Mouse (Mus musculus) kidney, adult 18-20 months (tissue): Measurements from ENCODE around the gene Cebpg.
A peak's percentile ranks its signal among the peaks of the same experiment; 100 is the strongest.

Experiments
- DNase-seq: peaks from one replicate; pipeline ENCODE4 v3.0.0; 2021

The Cebpg gene

DNA sequence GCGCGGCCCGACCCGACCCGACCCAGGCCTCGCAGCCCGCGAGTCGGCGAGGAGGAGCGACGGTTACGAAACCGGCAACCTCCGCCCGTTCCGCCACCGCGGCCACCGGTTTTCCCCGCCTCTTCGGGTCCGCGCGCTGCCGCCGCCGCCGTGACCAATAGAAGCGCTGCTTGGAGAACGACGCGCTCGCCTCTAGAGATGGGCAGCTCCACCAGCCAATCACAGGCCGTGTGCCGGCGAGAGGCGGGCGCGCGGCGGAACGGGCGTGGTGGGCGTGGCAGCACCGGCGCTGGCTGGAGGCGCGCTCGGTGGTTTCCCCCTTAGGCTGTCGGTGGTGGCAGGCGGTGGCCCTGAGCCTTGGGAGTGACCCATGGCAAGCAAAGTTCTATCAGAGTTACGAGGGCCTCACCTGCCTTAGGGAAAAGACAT is at the start of gene Cebpg:
TSS of gene Cebpg (minus strand) at position 138 of the 429 bp plus-strand sequence.
- DNase-seq = peak; percentile 99

DNA sequence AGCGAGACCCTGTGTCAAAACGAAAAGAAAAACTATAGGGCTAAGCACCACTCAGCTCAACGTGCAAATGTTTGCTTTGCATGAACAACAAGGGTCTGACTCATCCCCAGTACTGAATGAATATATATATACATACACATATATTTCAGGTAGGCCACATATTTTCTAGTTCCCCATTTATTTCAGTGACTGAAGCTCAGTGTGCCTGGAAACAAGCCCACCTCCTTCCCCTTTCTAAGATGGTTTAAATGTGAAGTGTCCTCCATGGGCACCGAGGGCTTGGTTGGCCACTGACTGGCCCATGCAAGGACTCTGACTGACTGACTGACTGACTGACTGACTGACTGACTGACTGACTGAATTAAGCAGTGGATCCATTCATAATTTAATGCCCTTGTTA is 43.2 kb upstream of the Cebpg start:
- no peak for DNase-seq

DNA sequence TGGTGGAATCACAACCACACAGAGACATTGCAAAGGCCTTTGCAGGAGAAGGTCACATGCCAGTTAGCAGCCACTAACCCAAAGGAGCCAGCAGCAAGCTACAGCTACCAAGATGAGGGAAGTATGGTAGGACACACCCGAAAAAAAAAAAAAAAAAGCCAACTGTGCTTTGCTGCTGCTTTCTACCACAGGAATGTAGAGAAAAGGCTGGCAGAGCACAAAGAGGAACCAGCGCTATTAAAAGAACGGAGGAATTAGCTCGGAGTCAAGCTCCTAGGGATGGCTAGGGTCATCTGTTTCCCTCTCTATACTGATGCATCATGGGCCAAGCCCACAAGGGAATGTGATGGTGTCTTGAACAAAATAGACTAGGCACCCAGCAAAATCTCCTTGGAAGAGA is 42.4 kb upstream of the Cebpg start:
- no peak for DNase-seq

DNA sequence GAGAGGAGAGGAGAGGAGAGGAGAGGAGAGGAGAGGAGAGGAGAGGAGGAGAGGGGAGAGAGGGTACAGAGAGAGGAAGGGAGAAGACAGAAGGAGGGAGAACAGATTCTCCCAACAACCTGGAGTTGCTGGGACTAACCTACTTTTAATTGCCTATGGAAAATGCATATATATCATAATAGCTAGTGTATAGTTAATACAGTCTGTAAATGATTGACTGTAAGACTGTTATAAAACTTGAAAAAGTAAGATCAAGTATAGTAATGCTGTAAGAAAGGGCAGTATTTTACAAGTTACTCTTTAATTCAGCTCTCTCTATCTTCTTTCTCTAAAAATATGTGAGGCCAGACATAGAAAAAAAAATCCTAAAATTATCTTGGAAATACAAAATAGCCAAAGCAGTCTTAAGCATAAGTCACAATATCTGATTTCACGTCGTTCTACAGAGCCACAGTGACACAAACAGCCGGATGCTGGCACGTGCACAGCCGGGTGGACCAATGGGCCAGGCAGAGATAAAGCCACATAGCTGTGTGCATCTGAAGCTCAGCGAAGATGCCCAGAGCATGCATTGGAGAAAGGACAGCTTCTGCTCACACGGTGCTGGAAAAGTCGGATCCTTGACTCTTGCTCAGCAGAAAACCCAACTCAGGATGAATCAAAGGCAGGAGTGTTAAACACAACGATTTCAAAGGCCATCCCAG is 38.8 kb upstream of the Cebpg start:
- DNase-seq = no peak

DNA sequence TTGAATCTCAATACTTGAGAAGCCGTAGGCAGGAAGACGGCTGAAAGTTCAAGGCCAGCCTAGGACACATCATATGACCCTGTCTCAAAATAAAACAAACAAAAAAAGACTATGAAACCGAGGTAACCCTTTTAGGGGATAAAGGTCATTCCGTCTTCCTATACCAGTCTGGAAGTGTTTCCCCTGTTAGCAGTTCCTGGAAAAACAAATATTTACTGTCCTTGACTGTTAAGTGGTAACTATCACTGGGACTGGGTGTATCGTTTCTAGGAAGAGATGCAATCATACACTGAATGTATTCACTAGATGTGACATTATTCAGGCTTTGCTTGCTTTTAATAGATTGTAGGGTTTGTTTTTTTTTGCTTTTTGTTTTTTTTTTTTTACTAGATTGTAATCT is 34.2 kb upstream of the Cebpg start:
- DNase-seq = no peak

DNA sequence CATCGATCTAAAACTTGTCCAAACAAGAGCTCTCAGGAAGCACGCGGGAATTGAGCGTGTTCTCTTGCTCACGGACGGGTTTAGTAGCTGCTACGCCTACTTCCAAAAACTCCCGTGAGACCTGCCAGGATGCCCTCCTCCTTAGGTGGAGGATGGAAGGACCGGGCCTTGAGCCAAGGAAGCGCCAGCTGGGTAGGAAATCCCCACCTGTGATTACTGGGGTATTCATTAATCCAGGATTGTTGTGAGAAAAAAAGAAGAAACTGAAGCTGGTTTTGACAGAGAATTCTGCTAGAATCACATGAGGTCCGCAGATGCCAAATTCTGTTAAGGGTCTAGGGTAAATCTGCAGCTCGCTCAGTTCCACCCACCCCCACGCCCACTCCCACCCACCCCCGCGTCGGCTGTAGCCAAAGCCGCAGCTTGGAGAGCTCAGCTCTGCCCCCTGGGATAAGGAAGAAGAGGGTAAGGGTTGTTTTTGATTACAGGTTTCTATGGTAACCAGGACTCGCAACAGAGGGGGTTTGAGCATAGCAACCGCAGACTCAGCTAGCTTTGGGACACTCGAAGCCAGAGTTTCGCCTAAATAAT is 30.0 kb upstream of the Cebpg start:
- peak; percentile 58 for DNase-seq

DNA sequence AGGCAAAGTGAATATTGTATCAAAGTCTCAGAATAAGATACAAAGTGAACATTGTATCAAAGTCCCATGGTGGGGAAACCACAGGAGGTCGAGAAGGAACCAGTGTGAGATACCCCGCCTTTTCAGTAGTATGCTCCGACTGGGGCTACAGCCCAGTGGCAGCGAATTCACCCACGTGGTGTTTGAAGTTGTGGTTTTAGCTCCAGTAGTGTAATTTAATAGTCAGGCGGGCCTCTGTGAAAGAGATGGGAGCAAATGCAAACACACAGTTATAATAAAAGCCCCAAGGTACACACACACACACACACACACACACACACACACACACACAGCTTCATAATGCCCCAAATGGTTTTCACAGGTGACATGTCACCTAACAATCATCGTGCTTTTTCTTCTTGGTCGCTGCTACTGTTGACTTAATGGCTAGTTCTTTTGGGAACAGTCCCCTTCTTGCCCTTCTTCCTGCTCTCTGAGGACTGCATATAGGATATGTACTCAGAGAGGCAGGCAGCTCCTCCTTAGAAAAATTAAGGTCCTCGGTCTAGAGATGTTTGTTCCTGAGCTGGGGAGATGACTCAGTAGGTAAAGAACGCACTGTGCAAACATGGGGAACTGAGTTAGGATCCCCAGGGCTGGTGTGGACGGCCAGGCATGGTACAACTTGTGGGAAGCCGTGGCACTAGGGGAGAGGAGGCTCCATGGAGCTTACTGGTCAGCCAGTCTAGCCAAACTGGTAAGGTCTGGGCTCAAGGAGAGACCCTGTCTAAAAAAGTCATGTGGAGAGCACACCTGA is 28.4 kb upstream of the Cebpg start:
- DNase-seq = no peak

DNA sequence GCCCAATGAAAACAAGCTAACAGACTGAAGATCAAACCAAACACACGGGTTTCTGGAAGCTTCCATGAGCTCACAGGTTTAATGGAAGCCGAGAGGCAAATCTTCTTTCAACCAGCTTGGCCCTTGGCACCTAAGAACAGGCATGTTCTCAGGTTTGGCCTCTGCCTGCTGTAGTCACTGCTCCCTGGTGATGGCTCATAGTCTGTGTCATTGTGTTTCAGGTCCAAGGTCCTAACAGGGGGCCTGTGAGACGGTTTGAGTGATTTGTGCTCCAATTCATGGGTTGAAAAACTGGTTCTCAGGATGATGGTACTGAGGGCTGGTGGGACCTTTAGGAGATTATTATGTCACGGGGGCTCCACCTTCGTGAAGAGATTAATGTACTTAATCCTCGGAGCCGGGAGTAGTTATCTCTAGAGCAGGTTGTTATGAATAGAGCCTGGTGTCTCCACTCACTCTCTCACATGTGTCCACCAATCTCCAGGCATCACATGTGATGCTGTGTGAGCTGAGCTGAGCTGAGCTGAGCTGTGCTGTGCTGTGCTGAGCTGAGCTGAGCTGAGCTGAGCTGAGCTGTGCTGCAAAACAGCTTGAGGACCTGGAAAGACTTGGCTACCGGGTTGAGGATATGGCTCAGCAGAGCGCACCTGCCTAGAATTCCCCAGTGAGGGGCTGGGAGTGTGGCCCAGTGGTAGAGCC is 25.2 kb upstream of the Cebpg start:
- no peak for DNase-seq

DNA sequence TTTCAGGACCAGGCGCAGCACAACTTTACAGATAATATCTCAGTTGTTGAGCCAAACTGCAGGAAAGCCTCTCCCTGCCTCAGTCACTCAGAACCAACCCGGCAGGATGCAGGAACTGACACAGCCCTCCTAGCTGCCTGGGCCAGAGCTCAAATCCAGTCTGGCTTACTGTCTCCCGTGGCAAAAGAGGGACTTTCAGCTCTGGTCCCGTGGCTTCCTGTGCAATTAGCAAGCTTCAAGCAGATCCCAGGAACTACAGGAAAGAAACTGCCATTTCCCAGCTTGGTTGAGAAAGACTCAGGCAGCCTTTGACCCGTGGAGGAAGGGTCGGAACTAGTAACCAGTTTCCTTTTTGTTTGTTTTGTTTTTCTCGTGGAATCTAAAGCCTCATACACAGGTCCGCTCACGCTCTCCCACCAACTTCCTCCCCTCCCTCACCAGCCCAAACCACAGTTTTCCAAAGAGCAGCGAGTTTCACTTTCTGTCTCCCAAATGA is 24.5 kb upstream of the Cebpg start:
- DNase-seq = peak; percentile 74

DNA sequence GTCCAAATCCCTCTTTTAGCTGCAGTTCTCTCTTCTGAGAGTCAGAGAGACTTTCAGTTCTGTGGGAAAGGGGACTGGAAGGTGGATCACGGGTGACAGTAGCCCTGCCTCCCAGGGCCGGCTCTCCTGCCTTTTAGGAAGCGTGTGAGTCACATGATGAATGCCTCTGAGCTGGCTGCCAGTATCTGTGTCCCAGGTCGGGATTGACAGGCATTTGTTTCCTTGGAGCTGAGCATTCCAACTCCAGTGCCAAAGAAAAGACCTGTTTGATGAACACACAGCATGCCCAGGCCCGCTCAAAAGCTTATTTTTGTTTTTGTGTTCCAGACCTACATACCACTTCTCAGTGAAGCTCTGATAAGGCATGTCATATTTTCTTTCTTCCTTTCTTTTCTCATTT is 20.3 kb upstream of the Cebpg start:
- DNase-seq = peak; percentile 39

DNA sequence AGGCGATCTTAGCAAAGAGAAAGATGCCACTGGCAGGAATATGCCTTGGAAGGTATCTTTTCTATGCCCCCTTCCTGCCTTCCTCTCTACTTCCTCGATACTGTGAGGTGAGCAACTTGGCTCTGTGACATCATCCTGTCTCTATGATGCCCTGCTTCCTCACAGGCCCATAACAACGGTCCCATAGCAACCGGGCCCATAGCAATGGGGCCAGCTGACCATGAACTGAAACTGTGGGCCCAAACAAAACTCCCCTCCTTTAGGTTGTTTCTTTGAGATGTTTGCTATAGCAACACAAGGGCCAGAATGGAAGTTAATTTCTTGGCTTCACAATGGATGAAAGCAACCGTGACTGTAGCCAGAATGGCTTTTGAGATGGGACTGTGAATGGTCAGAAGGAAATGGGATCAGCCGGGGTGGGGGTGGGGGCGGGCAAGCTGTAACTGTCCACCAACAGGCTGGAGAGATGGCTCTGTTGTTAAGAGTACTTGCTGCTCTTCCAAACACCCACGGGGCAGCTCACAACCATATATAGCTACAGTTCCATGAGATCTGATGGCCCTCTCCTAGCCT is 10.4 kb upstream of the Cebpg start:
- DNase-seq = no peak

DNA sequence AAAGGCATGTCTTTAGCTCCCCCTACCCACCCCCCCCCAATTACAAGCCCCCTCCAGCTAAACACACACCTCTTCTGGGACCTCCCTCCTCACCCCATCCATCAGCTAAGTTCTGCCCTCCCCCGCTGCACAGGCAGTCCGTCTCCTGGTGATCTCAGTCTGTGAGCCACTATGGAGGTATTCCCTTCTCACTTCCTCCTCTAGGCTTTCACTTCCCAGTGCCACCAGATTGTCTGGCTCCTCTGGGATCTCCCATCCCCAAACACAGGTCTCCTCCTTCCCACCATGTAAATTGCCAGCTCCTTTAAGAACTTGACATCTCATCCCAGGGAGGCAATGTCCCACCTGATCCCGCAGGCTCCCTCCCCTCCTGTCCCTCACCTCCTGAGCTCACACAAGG is 9.6 kb upstream of the Cebpg start:
- no peak for DNase-seq

DNA sequence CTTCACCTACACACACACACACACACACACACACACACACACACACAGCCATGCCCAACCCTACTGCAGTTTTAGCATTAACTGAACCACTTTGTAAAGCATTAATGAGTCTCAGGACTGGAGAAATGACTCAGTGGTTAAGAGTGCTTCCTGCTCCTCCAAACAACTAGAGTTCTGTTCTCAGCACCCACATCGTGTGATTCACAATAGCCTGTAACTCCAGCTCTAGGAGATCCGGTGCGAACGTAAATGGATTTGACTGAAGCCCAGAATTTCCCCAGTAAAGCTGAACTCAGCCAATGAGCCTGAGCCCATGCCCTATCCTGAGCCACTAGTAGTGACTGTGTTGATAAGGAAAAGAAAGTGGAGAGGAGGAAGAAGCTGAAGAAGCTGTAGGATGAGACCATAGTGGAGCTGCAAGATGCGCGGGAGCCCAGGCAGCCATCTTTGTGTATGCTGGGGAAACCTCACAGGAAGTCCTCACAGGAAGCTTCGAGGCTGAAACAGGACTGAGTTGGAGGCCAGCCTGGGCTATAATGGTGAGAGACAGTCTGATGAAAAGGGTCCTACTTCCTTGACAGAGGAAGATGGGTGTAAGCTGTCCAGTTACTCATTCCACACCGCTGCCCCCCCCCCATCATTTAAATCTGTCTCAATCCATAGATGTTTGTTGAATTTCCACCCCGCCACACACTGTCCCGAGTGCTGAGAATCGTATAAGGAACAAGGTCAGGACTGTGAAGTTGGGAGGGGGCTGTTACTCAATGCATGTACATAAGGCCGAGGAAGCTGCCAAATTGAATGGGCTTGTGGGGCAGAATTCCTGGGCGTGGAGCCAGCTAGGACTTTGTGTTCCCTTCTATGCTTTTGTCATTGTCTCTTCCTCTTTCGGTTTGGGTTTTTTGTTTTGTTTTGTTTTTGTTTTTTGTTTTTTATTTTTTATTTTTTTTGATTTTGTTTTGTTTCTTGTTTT is 8.2 kb upstream of the Cebpg start:
- peak; percentile 41 for DNase-seq

DNA sequence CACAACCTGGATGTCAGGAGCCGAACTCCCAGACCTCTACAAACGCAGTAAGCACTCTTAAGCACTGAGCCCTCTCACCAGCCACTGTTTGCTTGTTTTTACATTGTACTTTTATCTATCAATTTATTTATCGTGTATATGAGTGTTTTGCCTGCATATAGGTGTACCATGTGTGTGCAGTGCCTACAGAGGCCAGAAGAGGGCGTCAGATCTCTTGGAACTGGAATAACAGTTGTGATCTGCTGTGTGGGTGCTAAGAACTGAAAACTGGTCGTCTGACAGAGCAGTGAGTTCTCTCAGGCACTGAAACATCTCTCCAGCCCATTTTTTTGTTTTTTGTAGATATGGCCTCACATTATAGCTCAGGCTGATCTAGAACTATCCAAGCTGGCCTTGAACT is 3.1 kb upstream of the Cebpg start:
- DNase-seq = no peak

DNA sequence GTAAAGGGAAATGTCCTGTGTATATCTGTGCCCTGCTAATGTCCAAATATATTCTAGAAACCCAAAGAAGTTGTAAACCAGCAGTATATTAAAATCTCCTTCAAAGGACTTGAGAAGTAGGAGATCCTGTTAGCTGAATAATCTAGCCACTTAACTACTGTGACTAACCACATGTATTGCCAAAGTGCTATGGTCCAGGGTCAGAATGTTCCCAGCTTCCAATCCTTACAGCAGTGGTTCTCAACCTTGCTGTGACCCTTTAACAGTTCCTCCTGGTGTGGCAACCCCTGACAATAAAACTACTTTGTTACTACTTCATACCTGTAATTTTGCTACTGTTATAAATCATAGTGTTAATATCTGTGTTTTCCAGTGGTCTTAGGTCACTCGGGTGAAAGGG is 2.0 kb upstream of the Cebpg start:
- DNase-seq = no peak

DNA sequence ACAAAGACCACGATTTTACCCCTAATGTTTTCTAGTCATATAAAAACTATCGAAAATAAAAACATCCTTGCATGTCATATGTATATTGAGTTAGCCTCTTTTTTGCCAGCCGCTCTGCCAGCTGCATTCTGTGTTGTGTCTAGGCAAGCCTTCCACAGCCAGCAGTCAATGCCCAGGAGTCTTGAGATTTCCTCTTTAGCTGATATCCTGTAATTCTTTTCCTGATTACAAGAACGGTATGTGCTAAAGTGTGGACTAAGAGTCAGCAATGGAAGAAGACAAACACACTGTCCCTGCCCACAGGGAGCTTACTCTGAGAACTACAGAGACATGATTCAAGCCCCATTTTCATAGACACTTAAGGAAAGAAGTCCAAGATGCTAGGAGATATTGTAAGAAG is 1.2 kb upstream of the Cebpg start:
- no peak for DNase-seq

DNA sequence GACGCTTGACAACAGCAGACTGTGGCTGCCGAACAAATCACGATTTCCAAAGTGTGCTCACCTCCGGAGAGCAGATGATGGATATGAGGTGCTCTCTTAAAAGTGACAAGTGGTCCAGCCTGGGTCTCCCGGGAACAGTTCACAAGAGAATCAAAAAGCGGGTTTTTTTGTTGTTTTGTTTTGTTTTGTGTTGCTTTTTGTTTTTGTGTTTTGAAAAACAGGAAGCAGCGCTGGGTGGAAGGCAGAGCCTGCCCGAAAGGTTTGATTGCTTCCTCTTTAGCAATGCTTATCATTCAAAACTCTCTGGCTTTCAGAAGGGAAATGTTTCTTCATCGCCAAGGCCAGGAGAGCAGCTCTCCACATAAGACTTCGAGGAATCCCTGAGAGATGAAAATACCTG is 626 bp upstream of the Cebpg start:
- DNase-seq = no peak

DNA sequence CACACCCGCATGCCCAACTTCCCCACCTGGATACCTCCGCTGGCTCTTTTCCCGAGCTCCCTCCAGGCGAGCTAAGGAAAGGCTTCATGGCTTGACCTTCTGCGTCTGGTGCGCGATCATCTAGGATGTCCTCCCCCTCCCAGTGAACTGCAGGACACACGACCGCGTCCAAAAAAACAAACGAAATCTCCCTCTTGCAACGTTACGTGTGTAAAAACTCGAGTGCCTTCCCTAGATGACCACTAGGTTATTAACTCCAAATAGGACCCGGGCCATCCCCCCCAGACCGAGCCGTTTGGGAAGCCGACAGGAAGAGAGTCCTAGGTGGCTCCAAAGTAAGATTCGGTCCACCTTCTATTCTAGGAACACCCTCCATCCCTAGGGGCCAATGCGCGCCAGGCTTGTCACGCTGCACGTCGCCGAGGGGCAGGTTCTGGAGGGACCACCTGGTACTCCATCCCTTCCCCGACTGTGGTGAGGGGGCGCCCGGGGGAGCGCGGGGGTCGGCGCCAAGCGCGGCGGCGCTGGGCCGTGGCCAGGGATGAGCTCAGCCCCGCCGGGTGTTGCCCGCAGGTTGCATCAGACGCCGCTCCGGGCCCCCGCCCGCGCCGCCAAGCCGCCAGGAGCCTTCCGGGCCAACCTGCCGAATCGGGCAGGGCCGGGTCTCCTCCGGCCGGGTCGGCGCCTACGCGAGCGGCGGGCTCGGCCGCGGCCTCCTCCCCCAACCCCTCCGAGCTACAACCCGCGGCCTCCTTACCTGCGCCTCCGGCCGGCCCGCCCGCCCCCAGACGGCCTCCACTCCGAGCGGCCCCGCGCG is 546 bp downstream of the Cebpg start:
- peak; percentile 64 for DNase-seq

DNA sequence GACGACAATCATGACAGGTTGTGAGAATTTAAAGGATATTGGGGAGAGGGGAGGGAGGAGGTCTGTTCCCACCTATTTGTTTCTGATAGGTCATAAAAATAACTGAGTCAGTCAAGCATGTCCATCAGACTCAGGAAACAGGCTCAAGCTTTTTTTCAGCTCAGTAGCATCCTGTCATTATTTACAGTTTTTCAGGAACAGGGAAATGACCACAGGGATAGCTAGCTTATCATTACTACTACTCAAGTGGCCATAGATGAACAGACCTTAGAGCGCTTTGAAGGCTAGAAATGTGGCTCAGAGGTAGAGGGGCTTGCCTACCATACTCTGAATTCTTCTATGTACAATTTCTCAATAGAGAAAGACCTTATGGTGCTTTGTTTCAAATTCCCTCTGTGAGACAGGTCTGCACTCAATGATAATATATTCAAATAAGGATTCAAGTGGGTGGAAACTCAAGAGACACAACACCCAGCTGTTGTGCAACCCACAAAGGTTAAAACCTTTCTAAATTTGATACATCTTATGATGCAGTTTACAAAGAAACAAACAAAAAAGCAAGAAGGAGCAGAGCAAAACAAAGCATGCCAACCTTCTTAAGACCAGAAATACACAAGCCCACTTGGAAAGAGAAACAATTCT is 1.3 kb downstream of the Cebpg start:
- DNase-seq = no peak

DNA sequence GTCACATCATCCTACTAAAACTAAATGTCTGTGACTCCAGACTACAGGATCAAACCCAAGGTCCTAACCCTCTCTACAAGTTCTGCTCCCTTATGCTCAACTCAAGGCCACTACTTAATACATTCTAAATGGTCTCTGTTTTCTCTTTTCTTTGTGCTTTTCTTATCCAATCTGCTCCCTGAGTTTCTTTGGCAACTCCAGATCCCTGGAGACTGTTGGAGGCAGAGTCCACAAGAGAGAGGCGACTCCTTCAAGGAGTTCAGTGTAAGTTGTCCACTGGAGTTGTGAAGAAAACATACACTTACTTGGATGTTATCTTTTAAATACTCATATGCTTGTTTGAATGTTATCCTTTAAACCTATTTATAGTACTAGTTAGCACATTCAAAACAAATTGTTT is 2.1 kb downstream of the Cebpg start:
- DNase-seq = no peak
